Mouse (Mus musculus) midbrain, embryonic 11.5 days (tissue): ENCODE results near the gene Lbhd1. TPM values are rescaled to one million over a fixed set of nuclear protein-coding genes. Genes with fewer than 3 reads are reported as not detected.
"Not testable (repeated sequence)": the region's sequence is repeated elsewhere in the genome, so short reads cannot be mapped to it uniquely, and the experiment has no call there.

Experiments used
- ATAC-seq: fragments of 200-750 bp; cut with Nextera tagmentation; 2 replicates; pipeline ENCODE4 v1.8.0; 2017; ENCODE audit warnings: moderate TSS enrichment, moderate library complexity; ENCODE audit not compliant: low FRiP score
- DNase-seq: peaks from one replicate; pipeline ENCODE4 v3.0.0; 2015; ENCODE audit warnings: low spot score; ENCODE audit errors: missing footprints
- H3K27ac ChIP-seq: fragments of 300-500 bp; sonication (generic); 2 replicates; pipeline ENCODE4 v1.5.1; 2014; ENCODE audit warnings: low read depth, low read length
- H3K27me3 ChIP-seq: fragments of 300-500 bp; sonication (generic); 2 replicates; pipeline ENCODE4 v1.6.1; 2014; ENCODE audit warnings: mild to moderate bottlenecking, low read length, moderate library complexity, mixed read lengths; ENCODE audit not compliant: control insufficient read depth, insufficient read depth
- H3K36me3 ChIP-seq: fragments of 300-500 bp; sonication (generic); 2 replicates; pipeline ENCODE4 v1.6.1; 2014; ENCODE audit warnings: mild to moderate bottlenecking, low read length, moderate library complexity, mixed read lengths; ENCODE audit not compliant: control insufficient read depth, insufficient read depth
- H3K4me1 ChIP-seq: fragments of 300-500 bp; sonication (generic); 2 replicates; pipeline ENCODE4 v1.6.1; 2014; ENCODE audit warnings: low read length; ENCODE audit not compliant: control insufficient read depth, insufficient read depth
- H3K4me2 ChIP-seq: fragments of 300-500 bp; sonication (generic); 2 replicates; pipeline ENCODE4 v1.6.1; 2014; ENCODE audit warnings: mild to moderate bottlenecking, moderate library complexity
- H3K4me3 ChIP-seq: fragments of 300-500 bp; sonication (generic); 2 replicates; pipeline ENCODE4 v1.5.1; 2014; ENCODE audit warnings: low read depth, low read length
- H3K9ac ChIP-seq: fragments of 300-500 bp; sonication (generic); 2 replicates; pipeline ENCODE4 v1.6.1; 2014; ENCODE audit warnings: low read length
- H3K9me3 ChIP-seq: fragments of 300-500 bp; sonication (generic); 2 replicates; pipeline ENCODE4 v1.6.1; 2016; ENCODE audit warnings: low read length; ENCODE audit not compliant: control insufficient read depth
- WGBS: fragments of 180-500 bp; shearing (Covaris S2); extraction: QIAGEN DNeasy Blood & Tissue Kit; methylation state at CpG from one replicate; pipeline ENCODE4 v1.1.7; 2014; 5-methylcytosine and 5-hydroxymethylcytosine counted together
- polyA plus RNA-seq: library from polyadenylated mRNA; unstranded; fragments of >200 nt; fragmentation: Nextera tagmentation; extraction: Ambion mirVana; gene quantifications from 2 replicates; pipeline ENCODE4 v1.2.1, GENCODE M21; 2014

Lbhd1 gene
- polyA plus RNA-seq, 1 experiment from 2014 or later = 123 TPM

DNA sequence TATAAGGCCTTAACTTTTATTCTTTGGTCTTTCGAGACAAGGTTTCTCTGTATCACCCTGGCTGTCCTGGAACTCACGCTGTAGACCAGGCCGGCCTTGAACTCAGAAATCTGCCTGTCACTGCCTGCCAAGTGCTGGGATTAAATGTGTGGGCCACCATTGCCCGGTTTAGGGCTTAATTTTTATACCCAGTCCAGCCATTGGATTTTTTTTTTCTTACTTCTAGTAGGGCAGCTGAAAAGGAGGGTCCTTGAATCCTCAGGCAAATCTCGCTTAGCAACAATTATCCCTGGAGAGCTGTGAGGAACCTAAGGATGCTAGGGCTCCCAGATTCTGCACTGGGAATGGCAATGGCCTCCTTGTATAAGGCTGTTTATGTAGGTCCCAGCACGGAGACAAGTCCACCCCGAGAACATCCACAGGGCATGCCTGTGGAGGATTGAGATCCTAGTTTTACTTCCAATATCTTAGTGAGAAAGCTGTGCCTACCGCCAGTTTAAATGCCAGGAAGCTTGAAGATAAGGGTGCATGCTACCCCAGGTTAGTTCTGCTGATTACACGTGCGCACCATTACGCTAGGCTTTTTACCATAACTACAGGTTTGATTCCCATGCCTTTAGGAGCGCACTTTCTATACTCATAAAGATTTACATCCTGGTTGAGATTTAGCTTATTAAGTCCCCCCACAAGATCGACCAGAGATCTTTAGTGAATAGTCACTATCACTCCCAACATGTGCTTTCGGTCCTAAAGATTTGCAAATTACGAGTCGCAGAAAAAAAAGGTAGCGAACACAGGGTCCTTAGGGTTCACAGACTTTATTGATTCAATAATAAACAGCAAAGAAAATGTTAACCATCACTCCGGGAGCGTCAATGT is 4.3 kb downstream of the Lbhd1 start:
- peaks cover 10% of the 10 kb centered on the region for H3K4me1 ChIP-seq
- ATAC-seq (no peak), DNase-seq (peak; percentile 90)
- WGBS = 13% methylated on average over 19 of the region's 19 CpGs
- H3K36me3 ChIP-seq = peaks cover 2% of the 10 kb centered on the region; the same call in 1 of the 2 replicates
- peak overlapping the region; percentile 93 for H3K9ac ChIP-seq
- H3K4me2 ChIP-seq = peak overlapping the region; percentile 88
- H3K27me3 ChIP-seq = no peaks in the 10 kb centered on the region
- H3K4me3 ChIP-seq = peak overlapping the region; percentile 59
- no peaks in the 10 kb centered on the region for H3K9me3 ChIP-seq
- peak overlapping the region; percentile 37; the same call in 1 of the 2 replicates for H3K27ac ChIP-seq

DNA sequence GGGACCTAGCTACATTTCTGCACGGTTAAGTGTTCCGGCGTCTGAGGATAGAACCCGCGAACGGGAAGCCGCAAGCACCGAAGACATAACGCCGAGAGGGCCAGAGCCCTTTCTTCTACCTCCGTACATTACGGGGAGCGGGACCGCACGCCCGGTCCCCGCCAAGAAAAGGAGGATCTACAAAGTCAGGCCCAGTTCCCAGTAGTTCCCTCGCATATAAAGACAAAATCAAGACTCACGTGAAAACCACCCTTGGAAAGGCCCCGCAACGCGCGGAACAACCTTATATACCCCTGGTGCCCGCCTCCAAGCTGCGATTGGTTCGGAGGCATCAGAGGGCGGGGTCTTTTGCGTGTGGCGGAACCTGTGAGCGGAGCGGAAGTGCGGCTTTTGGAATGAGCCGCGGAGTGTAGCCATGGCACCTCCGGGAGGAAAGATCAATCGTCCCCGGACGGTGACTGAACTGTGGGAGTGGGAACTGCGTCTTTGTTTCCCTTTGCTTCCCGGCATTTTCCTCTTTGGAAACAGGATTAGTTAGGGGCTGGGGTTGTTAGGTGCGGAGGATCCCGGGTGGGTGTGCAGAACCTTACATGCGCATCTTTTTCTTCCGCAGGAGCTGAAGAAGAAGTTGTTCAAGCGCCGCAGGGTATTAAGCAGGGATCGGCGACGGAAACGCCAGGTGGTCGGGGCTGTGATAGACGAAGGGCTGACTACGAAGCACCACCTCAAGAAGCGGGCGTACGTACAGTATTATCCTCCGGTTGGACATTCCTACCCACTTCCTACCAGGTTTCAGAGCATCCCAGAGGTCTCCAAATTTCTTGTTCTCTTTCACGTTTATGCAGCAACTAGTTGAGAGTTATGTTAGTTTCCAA is 5.2 kb downstream of the Lbhd1 start, which contains the start of the genes 1810009A15Rik and Gm49416:
Gene 1810009A15Rik, plus strand, starts transcription at position 343 of the 875 bp plus-strand sequence.
Gene Gm49416, plus strand, starts transcription at position 416 of the 875 bp plus-strand sequence.
- Histone ChIP-seq H3K27ac (peak within 1 kb of the TSS; percentile 74), H3K9ac (peak within 1 kb of the TSS; percentile 93), H3K4me3 (peak within 1 kb of the TSS; percentile 59), H3K4me1 (peaks cover 13% of the 10 kb centered on the region), H3K9me3 (no peaks in the 10 kb centered on the region), H3K27me3 (no peaks in the 10 kb centered on the region), H3K4me2 (peak within 1 kb of the TSS; percentile 88), H3K36me3 (peaks cover 2% of the 10 kb centered on the region; the same call in 1 of the 2 replicates)
- DNase-seq (peak; percentile 99), ATAC-seq (peak; percentile 94)
- under 1% methylated on average over 58 of the region's 58 CpGs for WGBS

DNA sequence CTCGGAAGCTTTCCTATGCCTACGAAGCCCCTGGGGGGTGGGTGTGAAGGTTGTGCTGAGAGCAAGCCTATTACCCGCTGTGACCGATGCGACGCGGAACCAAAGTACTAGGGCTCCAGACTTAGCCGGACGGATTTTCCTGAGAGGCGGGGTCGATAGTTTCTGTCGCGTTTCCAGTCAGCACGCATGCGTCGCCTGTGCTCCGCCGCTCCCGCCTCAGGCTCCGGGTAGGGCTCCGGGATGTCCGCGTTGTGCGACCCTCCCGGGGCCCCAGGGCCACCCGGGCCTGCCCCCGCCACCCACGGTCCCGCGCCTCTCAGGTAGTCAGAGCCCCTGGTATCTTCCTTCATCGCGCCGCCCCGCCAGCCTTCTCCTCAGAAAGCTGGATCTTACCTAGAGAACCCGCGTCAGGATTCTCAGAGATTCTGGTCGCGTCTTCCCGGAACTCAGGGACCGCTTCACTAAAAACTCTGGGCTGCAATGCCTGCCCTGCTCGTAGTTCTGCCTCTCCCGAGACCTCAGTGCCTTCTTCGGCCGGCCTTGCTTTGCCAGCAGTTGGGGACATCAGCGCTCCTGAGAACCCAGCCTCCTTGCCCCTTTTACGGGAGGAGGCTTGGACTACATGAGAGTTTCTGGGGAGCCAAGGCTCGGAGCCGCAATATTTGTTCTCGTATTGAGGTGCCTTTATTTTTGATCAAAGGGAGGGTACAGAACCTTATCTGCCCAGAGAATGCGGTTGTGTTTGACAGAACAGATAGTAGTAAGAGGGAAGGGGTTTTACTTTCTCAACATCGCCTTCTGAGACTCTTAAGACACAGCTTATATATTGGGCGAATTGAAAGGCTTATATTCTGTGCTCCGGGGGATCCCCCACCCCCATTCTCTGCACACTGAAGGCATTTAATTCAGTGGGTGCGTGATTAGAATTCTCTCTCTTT is 9.6 kb downstream of the Lbhd1 start, which contains the start of gene Ints5:
Gene Ints5, plus strand, starts transcription at position 177 of the 938 bp plus-strand sequence.
- Histone ChIP-seq H3K9ac (peak within 1 kb of the TSS; percentile 87), H3K27me3 (no peaks in the 10 kb centered on the region), H3K4me2 (peak within 1 kb of the TSS; percentile 74), H3K36me3 (peaks cover 9% of the 10 kb centered on the region), H3K4me1 (peaks cover 15% of the 10 kb centered on the region), H3K4me3 (peak within 1 kb of the TSS; percentile 87), H3K9me3 (no peaks in the 10 kb centered on the region), H3K27ac (peak within 1 kb of the TSS; percentile 80)
- peak; percentile 65 for ATAC-seq
- DNase-seq = peak; percentile 98
- WGBS = 4% methylated on average over 54 of the region's 54 CpGs

DNA sequence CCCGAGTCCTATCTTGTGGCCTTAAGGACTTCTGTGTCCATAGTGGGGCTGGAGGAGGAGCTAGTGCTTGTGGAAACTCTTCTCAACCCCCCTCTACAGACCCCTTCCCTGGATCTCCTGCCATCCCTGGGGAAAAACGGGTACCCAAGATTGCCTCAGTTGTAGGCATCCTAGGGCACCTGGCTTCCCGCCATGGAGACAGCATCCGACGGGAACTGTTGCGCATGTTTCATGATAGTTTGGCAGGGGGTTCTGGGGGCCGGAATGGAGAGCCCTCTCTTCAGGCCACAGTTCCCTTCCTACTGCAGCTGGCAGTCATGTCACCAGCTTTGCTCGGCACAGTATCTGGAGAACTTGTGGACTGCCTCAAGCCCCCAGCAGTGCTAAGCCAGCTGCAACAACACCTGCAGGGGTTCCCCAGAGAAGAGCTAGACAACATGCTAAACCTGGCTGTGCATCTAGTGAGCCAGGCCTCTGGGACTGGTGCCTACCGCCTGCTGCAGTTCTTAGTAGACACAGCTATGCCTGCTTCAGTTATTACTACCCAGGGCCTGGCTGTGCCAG is 11.9 kb downstream of the Lbhd1 start:
- Histone ChIP-seq H3K4me1 (peaks cover 18% of the 10 kb centered on the region), H3K9ac (no peak overlapping the region), H3K9me3 (no peaks in the 10 kb centered on the region), H3K27ac (no peak overlapping the region), H3K4me2 (no peak overlapping the region), H3K36me3 (peaks cover 9% of the 10 kb centered on the region), H3K27me3 (no peaks in the 10 kb centered on the region), H3K4me3 (no peak overlapping the region)
- DNase-seq = no peak
- no peak for ATAC-seq
- 91% methylated on average over 9 of the region's 9 CpGs for WGBS

GRCm38 (mm10) chr19:8896231-8896630 is 12.7 kb downstream of the Lbhd1 start:
- not testable (repeated sequence) for DNase-seq, H3K36me3 ChIP-seq, H3K9ac ChIP-seq, H3K27me3 ChIP-seq, H3K9me3 ChIP-seq, H3K4me3 ChIP-seq, H3K27ac ChIP-seq, ATAC-seq, H3K4me2 ChIP-seq
- H3K4me1 ChIP-seq = peaks cover 18% of the 10 kb centered on the region
- WGBS = 91% methylated on average over 5 of the region's 5 CpGs

DNA sequence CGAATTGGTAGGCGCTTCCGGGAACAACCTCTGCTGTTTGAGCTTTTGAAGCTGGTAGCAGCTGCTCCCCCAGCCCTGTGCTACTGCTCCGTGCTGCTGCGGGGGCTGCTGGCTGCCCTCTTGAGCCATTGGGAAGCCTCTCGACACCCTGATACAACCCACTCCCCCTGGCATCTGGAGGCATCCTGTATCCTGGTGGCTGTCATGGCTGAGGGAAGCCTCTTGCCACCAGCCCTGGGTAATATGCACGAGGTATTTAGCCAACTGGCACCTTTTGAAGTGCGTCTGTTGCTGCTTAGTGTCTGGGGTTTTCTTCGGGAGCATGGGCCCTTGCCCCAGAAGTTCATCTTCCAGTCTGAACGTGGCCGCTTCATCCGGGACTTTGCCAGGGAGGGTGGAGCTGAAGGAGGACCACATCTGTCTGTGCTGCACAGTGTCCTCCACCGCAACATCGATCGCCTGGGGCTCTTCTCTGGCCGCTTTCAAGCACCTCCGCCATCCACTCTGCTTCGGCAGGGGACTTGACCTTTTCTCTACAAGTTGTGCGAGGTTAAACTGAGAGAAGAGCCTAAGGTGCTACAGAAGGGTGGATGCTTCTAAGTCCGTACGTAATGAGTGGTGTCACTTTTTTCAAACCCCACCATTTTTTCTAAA is 13.8 kb downstream of the Lbhd1 start:
- H3K4me1 ChIP-seq = peaks cover 18% of the 10 kb centered on the region
- ATAC-seq (peak; percentile 71), DNase-seq (peak; percentile 87)
- 33% methylated on average over 21 of the region's 21 CpGs for WGBS
- H3K9ac ChIP-seq = peak overlapping the region; percentile 32; the same call in 1 of the 2 replicates
- H3K4me2 ChIP-seq = peak overlapping the region; percentile 49
- H3K4me3 ChIP-seq = peak overlapping the region; percentile 95
- H3K27ac ChIP-seq = peak overlapping the region; percentile 50
- H3K36me3 ChIP-seq = peaks cover 11% of the 10 kb centered on the region
- H3K27me3 ChIP-seq, H3K9me3 ChIP-seq: not testable (repeated sequence)

DNA sequence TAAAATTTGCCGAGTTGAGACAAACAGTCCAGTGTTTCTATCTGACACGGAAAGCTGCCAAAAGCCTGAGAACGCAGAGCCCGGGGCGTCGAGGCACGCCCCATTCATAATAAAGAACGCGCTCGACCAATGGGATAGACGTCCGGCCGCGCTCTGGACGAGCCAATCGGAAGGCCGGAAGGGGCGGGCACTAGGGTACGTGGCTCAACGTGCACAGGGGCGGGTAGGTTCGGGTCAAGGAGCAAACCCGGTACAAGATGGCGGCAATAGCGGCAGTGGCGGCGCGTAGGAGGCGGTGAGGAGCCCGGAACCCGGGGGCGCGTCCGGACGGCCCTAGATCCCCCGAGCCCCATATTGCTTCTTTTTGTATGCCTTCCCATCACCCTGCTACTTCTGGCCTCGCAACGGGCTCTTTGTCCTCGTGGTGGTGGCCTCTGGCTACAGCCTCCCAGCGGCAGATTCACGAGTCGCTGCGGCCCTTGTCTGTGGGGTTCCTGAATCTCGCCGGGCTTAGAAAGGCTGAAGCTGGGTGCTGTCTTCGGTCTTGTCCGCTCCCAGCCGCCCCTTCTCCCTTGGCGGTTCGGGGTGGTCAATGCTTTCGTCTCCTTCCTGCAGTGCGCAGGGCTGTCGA is 14.4 kb downstream of the Lbhd1 start, which contains the start of gene Ganab:
Gene Ganab, plus strand, starts transcription at position 207 of the 631 bp plus-strand sequence.
- H3K9ac ChIP-seq = peak within 1 kb of the TSS; percentile 97
- peaks cover 13% of the 10 kb centered on the region for H3K36me3 ChIP-seq
- no peaks in the 10 kb centered on the region for H3K27me3 ChIP-seq
- H3K4me1 ChIP-seq = peaks cover 18% of the 10 kb centered on the region
- under 1% methylated on average over 53 of the region's 53 CpGs for WGBS
- H3K9me3 ChIP-seq = no peaks in the 10 kb centered on the region
- peak within 1 kb of the TSS; percentile 94 for H3K4me2 ChIP-seq
- ATAC-seq (peak; percentile 99), DNase-seq (peak; percentile 98)
- peak within 1 kb of the TSS; percentile 50 for H3K27ac ChIP-seq
- peak within 1 kb of the TSS; percentile 95 for H3K4me3 ChIP-seq
